Mouse (Mus musculus): ENCODE data around the gene Cd28. TPM values are rescaled to one million over a fixed set of nuclear protein-coding genes. Genes with fewer than 3 reads are reported as not detected.

Gene Cd28
- polyA plus RNA-seq, 1 experiment from 2014 or later: 0.05 TPM

- Histone ChIP-seq H3K4me2 (ENCODE audit: low read depth, low read length) (no peak overlapping the region), H3K9ac (replicated peaks) (no peak overlapping the region), H3K4me1 (ENCODE audit: insufficient read depth) (no peaks in the 10 kb centered on the region), H3K36me3 (replicated peaks; ENCODE audit: insufficient read depth, low read length) (no peaks in the 10 kb centered on the region), H3K9me3 (ENCODE audit: low read length) (no peaks in the 10 kb centered on the region), H3K27me3 (ENCODE audit: insufficient read depth, low read length) (no peaks in the 10 kb centered on the region), H3K27ac (ENCODE audit: low read depth) (no peak overlapping the region), H3K4me3 (ENCODE audit: low read depth, low read length) (no peak overlapping the region)
- ATAC-seq (no peak), DNase-seq (no peak)
- TF ChIP-seq CTCF (IDR thresholded peaks at IDR 0.05; ENCODE audit: low read depth): no peak
- TF ChIP-seq EP300 (IDR thresholded peaks at IDR 0.05; ENCODE audit: low read depth): no peak
- 17% methylated on average over 1 of the region's 1 CpGs for WGBS (ENCODE audit: insufficient replicate concordance)
Observed at GRCm38 (mm10) chr1:60799795-60800345, 83.3 kb downstream of the Cd28 start.

GRCm38 (mm10) chr1:60801210-60801671 is 84.6 kb downstream of the Cd28 start:
- TF ChIP-seq CTCF (IDR thresholded peaks at IDR 0.05; ENCODE audit: low read depth) (no peak), EP300 (IDR thresholded peaks at IDR 0.05; ENCODE audit: low read depth) (no peak)
- no peak for DNase-seq
- no peak for ATAC-seq
- no peak overlapping the region for H3K4me2 ChIP-seq (ENCODE audit: low read depth, low read length)
- WGBS (ENCODE audit: insufficient replicate concordance): 79% methylated on average over 4 of the region's 4 CpGs
- H3K27ac ChIP-seq (ENCODE audit: low read depth): no peak overlapping the region
- H3K9me3 ChIP-seq (ENCODE audit: low read length): no peaks in the 10 kb centered on the region
- H3K36me3 ChIP-seq (replicated peaks; ENCODE audit: insufficient read depth, low read length): no peaks in the 10 kb centered on the region
- H3K27me3 ChIP-seq (ENCODE audit: insufficient read depth, low read length): no peaks in the 10 kb centered on the region
- H3K9ac ChIP-seq (replicated peaks): no peak overlapping the region
- no peaks in the 10 kb centered on the region for H3K4me1 ChIP-seq (ENCODE audit: insufficient read depth)
- no peak overlapping the region for H3K4me3 ChIP-seq (ENCODE audit: low read depth, low read length)

GRCm38 (mm10) chr1:60803128-60803824 is 86.7 kb downstream of the Cd28 start:
- DNase-seq (no peak), ATAC-seq (no peak)
- H3K4me1 ChIP-seq (ENCODE audit: insufficient read depth): no peaks in the 10 kb centered on the region
- no peaks in the 10 kb centered on the region for H3K36me3 ChIP-seq (replicated peaks; ENCODE audit: insufficient read depth, low read length)
- no peaks in the 10 kb centered on the region for H3K27me3 ChIP-seq (ENCODE audit: insufficient read depth, low read length)
- H3K4me3 ChIP-seq (ENCODE audit: low read depth, low read length): no peak overlapping the region
- no peaks in the 10 kb centered on the region for H3K9me3 ChIP-seq (ENCODE audit: low read length)
- TF ChIP-seq CTCF (IDR thresholded peaks at IDR 0.05; ENCODE audit: low read depth) (no peak), EP300 (IDR thresholded peaks at IDR 0.05; ENCODE audit: low read depth) (no peak)
- no peak overlapping the region for H3K4me2 ChIP-seq (ENCODE audit: low read depth, low read length)
- WGBS (ENCODE audit: insufficient replicate concordance): 69% methylated on average over 4 of the region's 4 CpGs
- H3K9ac ChIP-seq (replicated peaks): no peak overlapping the region
- H3K27ac ChIP-seq (ENCODE audit: low read depth): no peak overlapping the region

- no peak for ATAC-seq
- no peaks in the 10 kb centered on the region for H3K27me3 ChIP-seq (ENCODE audit: insufficient read depth, low read length)
- WGBS (ENCODE audit: insufficient replicate concordance): 66% methylated on average over 6 of the region's 6 CpGs
Observed at GRCm38 (mm10) chr1:60803825-60804696, 87.5 kb downstream of the Cd28 start.

GRCm38 (mm10) chr1:60805178-60805577 is 88.6 kb downstream of the Cd28 start:
- no peak for ATAC-seq
- TF ChIP-seq CTCF (IDR thresholded peaks at IDR 0.05; ENCODE audit: low read depth): no peak
- TF ChIP-seq EP300 (IDR thresholded peaks at IDR 0.05; ENCODE audit: low read depth): no peak
- 70% methylated on average over 1 of the region's 1 CpGs for WGBS (ENCODE audit: insufficient replicate concordance)

More at GRCm38 (mm10) chr1:60803825-60804696, 87.5 kb downstream of the Cd28 start:
- TF ChIP-seq EP300 (IDR thresholded peaks at IDR 0.05; ENCODE audit: low read depth): no peak
- no peak for TF ChIP-seq CTCF (IDR thresholded peaks at IDR 0.05; ENCODE audit: low read depth)
- Histone ChIP-seq H3K36me3 (replicated peaks; ENCODE audit: insufficient read depth, low read length) (no peaks in the 10 kb centered on the region), H3K4me3 (ENCODE audit: low read depth, low read length) (no peak overlapping the region), H3K9me3 (ENCODE audit: low read length) (no peaks in the 10 kb centered on the region), H3K4me1 (ENCODE audit: insufficient read depth) (no peaks in the 10 kb centered on the region), H3K9ac (replicated peaks) (no peak overlapping the region), H3K4me2 (ENCODE audit: low read depth, low read length) (no peak overlapping the region), H3K27ac (ENCODE audit: low read depth) (no peak overlapping the region)
- no peak for DNase-seq

GRCm38 (mm10) chr1:60807748-60808147 is 91.1 kb downstream of the Cd28 start:
- Histone ChIP-seq H3K36me3 (replicated peaks; ENCODE audit: insufficient read depth, low read length) (no peaks in the 10 kb centered on the region), H3K4me3 (ENCODE audit: low read depth, low read length) (no peak overlapping the region), H3K9ac (replicated peaks) (no peak overlapping the region), H3K27ac (ENCODE audit: low read depth) (no peak overlapping the region), H3K9me3 (ENCODE audit: low read length) (no peaks in the 10 kb centered on the region), H3K4me1 (ENCODE audit: insufficient read depth) (no peaks in the 10 kb centered on the region), H3K27me3 (ENCODE audit: insufficient read depth, low read length) (no peaks in the 10 kb centered on the region), H3K4me2 (ENCODE audit: low read depth, low read length) (no peak overlapping the region)
- DNase-seq: no peak
- whole genome bisulfite sequencing (ENCODE audit: insufficient replicate concordance): 82% methylated on average over 1 of the region's 1 CpGs
- ATAC-seq: no peak
- TF ChIP-seq CTCF (IDR thresholded peaks at IDR 0.05; ENCODE audit: low read depth) (no peak), EP300 (IDR thresholded peaks at IDR 0.05; ENCODE audit: low read depth) (no peak)

More at GRCm38 (mm10) chr1:60805178-60805577, 88.6 kb downstream of the Cd28 start:
- Histone ChIP-seq H3K4me3 (ENCODE audit: low read depth, low read length) (no peak overlapping the region), H3K27me3 (ENCODE audit: insufficient read depth, low read length) (no peaks in the 10 kb centered on the region), H3K27ac (ENCODE audit: low read depth) (no peak overlapping the region), H3K9me3 (ENCODE audit: low read length) (no peaks in the 10 kb centered on the region), H3K9ac (replicated peaks) (no peak overlapping the region), H3K4me1 (ENCODE audit: insufficient read depth) (no peaks in the 10 kb centered on the region), H3K36me3 (replicated peaks; ENCODE audit: insufficient read depth, low read length) (no peaks in the 10 kb centered on the region), H3K4me2 (ENCODE audit: low read depth, low read length) (no peak overlapping the region)
- no peak for DNase-seq

Measured in liver, postnatal 0 days (tissue).